Mouse (Mus musculus) thymus, adult 2 months (tissue): ENCODE measurements around the gene Lbp.

ENCODE experiments used
- CTCF ChIP-seq: fragments of 200-500 bp; IDR thresholded peaks from 2 replicates; pipeline ENCODE4 v1.5.1; 2012; ENCODE audit warnings: mild to moderate bottlenecking, control low read depth, low read length, moderate library complexity, borderline replicate concordance; ENCODE audit not compliant: control insufficient read depth, poor library complexity, insufficient read depth; ENCODE audit errors: extremely low read depth
- POLR2A ChIP-seq: fragments of 200-500 bp; IDR thresholded peaks from 2 replicates; pipeline ENCODE4 v1.6.1; 2012; ENCODE audit warnings: mild to moderate bottlenecking, low read length, control low read depth, moderate library complexity; ENCODE audit not compliant: control insufficient read depth, poor library complexity, insufficient read depth; ENCODE audit errors: extremely low read depth

- TF ChIP-seq POLR2A, result no peak
- TF ChIP-seq CTCF, result no peak
These were observed 35.0 kb downstream of the Lbp start for GRCm38 (mm10) chr2:158341324-158341723.
